12 mouse cellular contexts compared by ENCODE assay signal in the genomic region with DNA sequence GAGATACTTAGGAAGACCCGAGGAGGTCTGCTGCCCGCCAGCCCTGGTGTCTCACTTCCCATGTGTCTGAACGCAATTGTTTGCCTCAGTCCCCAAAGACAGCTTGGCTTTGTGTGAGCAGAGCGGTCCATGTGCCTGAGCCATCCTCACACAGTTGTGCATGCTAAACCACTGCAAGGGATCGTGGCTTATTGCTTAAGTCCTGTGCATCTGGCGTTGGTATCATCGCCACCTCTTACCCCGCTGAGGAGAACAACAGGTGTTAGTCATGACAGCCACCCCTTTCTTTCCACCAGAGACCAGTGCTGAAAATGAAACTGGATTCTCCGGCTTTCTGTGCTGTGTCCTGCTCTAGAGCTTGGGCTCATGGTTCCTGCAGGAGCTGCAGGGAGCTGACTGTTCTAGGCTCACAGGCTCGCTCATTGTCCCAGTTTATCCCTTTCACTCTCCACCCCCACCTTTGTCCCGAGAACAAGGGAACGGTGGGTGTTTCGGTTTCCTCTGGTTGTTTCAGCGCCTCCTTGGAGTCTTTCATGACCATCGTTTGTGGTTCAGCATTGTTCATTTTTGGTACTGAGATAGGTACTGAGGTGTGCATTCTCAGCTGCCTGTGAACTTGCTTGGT.
DNase-seq lines count a peak whose midpoint lies in the region; ATAC-seq and TF ChIP-seq lines count a peak whose summit lies in the region.
"Had no signal": no experiment of that assay in that cellular context is flagged by ENCODE, and none has a peak within 500 bp of the region (broad histone marks: within the 10 kb centered on the region; RNA-seq: fewer than 3 reads in every experiment).

No protein-coding gene starts in this region.

- peak; percentile 50 for DNase-seq in embryonic facial prominence, embryonic 14.5 days (ENCODE audit: low spot score)
- DNase-seq in embryonic facial prominence, embryonic 10.5 days (ENCODE audit: low spot score), result no peak
- DNase-seq in midbrain, embryonic 11.5 days (ENCODE audit: low spot score, missing footprints), result no peak
- no peak for DNase-seq in midbrain, embryonic 14.5 days
- no peak for DNase-seq in limb, embryonic 14.5 days (ENCODE audit: low spot score)
- peak; percentile 43 for DNase-seq in thymus, postnatal 25 days
- no peak for DNase-seq in heart, embryonic 10.5 days (ENCODE audit: low spot score)
- DNase-seq in adrenal gland, postnatal 25 days, result no peak
- DNase-seq: cerebellum, adult 9-11 months; lung, postnatal 14 days had no signal

- H3K27ac ChIP-seq in embryonic facial prominence, embryonic 14.5 days (replicated peaks; ENCODE audit: low read depth, low read length), result no peak overlapping the region
- H3K27ac ChIP-seq in embryonic facial prominence, embryonic 10.5 days (replicated peaks), result no peak overlapping the region
- no peak overlapping the region for H3K27ac ChIP-seq in midbrain, embryonic 11.5 days (ENCODE audit: low read depth, low read length)
- H3K27ac ChIP-seq in midbrain, embryonic 14.5 days (replicated peaks; ENCODE audit: low read depth, low read length), result no peak overlapping the region
- H3K27ac ChIP-seq in limb, embryonic 14.5 days (replicated peaks; ENCODE audit: low read depth, low read length), result no peak overlapping the region
- H3K27ac ChIP-seq in heart, embryonic 10.5 days, result no peak overlapping the region
- H3K27ac ChIP-seq: limb, embryonic 15.5 days had no signal

- no peaks in the 10 kb centered on the region for H3K36me3 ChIP-seq in embryonic facial prominence, embryonic 14.5 days (ENCODE audit: control insufficient read depth, insufficient read depth, low read length)
- H3K36me3 ChIP-seq in embryonic facial prominence, embryonic 10.5 days (replicated peaks), result peaks cover 1% of the 10 kb centered on the region
- H3K36me3 ChIP-seq in midbrain, embryonic 11.5 days (ENCODE audit: control insufficient read depth, insufficient read depth, low read length), result no peaks in the 10 kb centered on the region
- no peaks in the 10 kb centered on the region for H3K36me3 ChIP-seq in midbrain, embryonic 14.5 days (ENCODE audit: control insufficient read depth, insufficient read depth, low read length)
- no peaks in the 10 kb centered on the region; the same call in 1 of the 2 replicates for H3K36me3 ChIP-seq in limb, embryonic 14.5 days (ENCODE audit: control insufficient read depth, insufficient read depth, low read length)
- H3K36me3 ChIP-seq in heart, embryonic 10.5 days, result no peaks in the 10 kb centered on the region
- H3K36me3 ChIP-seq: limb, embryonic 15.5 days had no signal

- H3K4me1 ChIP-seq in embryonic facial prominence, embryonic 14.5 days (ENCODE audit: control insufficient read depth, insufficient read depth, low read length), result no peaks in the 10 kb centered on the region
- peaks cover 27% of the 10 kb centered on the region for H3K4me1 ChIP-seq in embryonic facial prominence, embryonic 10.5 days
- H3K4me1 ChIP-seq in midbrain, embryonic 11.5 days (ENCODE audit: control insufficient read depth, insufficient read depth, low read length), result peaks cover 7% of the 10 kb centered on the region
- H3K4me1 ChIP-seq in midbrain, embryonic 14.5 days (ENCODE audit: control insufficient read depth, insufficient read depth, low read length), result peaks cover 38% of the 10 kb centered on the region
- H3K4me1 ChIP-seq in limb, embryonic 14.5 days (ENCODE audit: control insufficient read depth, insufficient read depth, low read length), result peaks cover 13% of the 10 kb centered on the region
- peaks cover 21% of the 10 kb centered on the region for H3K4me1 ChIP-seq in heart, embryonic 10.5 days

- H3K9me3 ChIP-seq in embryonic facial prominence, embryonic 14.5 days (ENCODE audit: control insufficient read depth, low read length), result no peaks in the 10 kb centered on the region
- H3K9me3 ChIP-seq in embryonic facial prominence, embryonic 10.5 days, result no peaks in the 10 kb centered on the region
- no peaks in the 10 kb centered on the region for H3K9me3 ChIP-seq in midbrain, embryonic 11.5 days (ENCODE audit: control insufficient read depth, low read length)
- H3K9me3 ChIP-seq in midbrain, embryonic 14.5 days (ENCODE audit: control insufficient read depth, low read length), result no peaks in the 10 kb centered on the region
- no peaks in the 10 kb centered on the region for H3K9me3 ChIP-seq in limb, embryonic 14.5 days (ENCODE audit: control insufficient read depth, low read length)
- no peaks in the 10 kb centered on the region for H3K9me3 ChIP-seq in heart, embryonic 10.5 days
- H3K9me3 ChIP-seq: limb, embryonic 15.5 days had no signal

- WGBS in embryonic facial prominence, embryonic 14.5 days, result 66% methylated on average over 15 of the region's 15 CpGs
- WGBS in embryonic facial prominence, embryonic 10.5 days, result 76% methylated on average over 15 of the region's 15 CpGs
- WGBS in midbrain, embryonic 11.5 days, result 61% methylated on average over 15 of the region's 15 CpGs
- 44% methylated on average over 15 of the region's 15 CpGs for WGBS in midbrain, embryonic 14.5 days
- 76% methylated on average over 15 of the region's 15 CpGs for WGBS in limb, embryonic 14.5 days
- 81% methylated on average over 15 of the region's 15 CpGs for WGBS in heart, embryonic 10.5 days

- no peak for TF ChIP-seq POLR2A in limb, embryonic 14.5 days (IDR thresholded peaks at IDR 0.05; ENCODE audit: borderline replicate concordance, extremely low read depth, insufficient read depth, insufficient read length)

- H3K27me3 ChIP-seq in embryonic facial prominence, embryonic 14.5 days (replicated peaks; ENCODE audit: control insufficient read depth, insufficient read depth, low read length), result no peaks in the 10 kb centered on the region
- H3K27me3 ChIP-seq in embryonic facial prominence, embryonic 10.5 days (replicated peaks; ENCODE audit: low read depth, poor library complexity, severe bottlenecking), result no peaks in the 10 kb centered on the region
- no peaks in the 10 kb centered on the region for H3K27me3 ChIP-seq in midbrain, embryonic 11.5 days (ENCODE audit: control insufficient read depth, insufficient read depth, low read length)
- no peaks in the 10 kb centered on the region for H3K27me3 ChIP-seq in midbrain, embryonic 14.5 days (ENCODE audit: control insufficient read depth, insufficient read depth, low read length)
- H3K27me3 ChIP-seq in limb, embryonic 14.5 days (ENCODE audit: control insufficient read depth, insufficient read depth, low read length), result no peaks in the 10 kb centered on the region
- no peaks in the 10 kb centered on the region for H3K27me3 ChIP-seq in heart, embryonic 10.5 days (ENCODE audit: insufficient read depth, poor library complexity, severe bottlenecking)
- H3K27me3 ChIP-seq: limb, embryonic 15.5 days had no signal

- H3K4me2 ChIP-seq in embryonic facial prominence, embryonic 14.5 days (ENCODE audit: low read depth, low read length), result no peak overlapping the region
- H3K4me2 ChIP-seq in midbrain, embryonic 11.5 days, result no peak overlapping the region
- no peak overlapping the region for H3K4me2 ChIP-seq in midbrain, embryonic 14.5 days (ENCODE audit: low read length)
- H3K4me2 ChIP-seq in limb, embryonic 14.5 days (replicated peaks; ENCODE audit: low read depth, low read length, severe bottlenecking), result no peak overlapping the region
- H3K4me2 ChIP-seq: limb, embryonic 15.5 days had no signal

- H3K9ac ChIP-seq in embryonic facial prominence, embryonic 14.5 days (ENCODE audit: low read depth, low read length), result no peak overlapping the region
- no peak overlapping the region for H3K9ac ChIP-seq in midbrain, embryonic 11.5 days (ENCODE audit: low read length)
- H3K9ac ChIP-seq in midbrain, embryonic 14.5 days (replicated peaks; ENCODE audit: low read length), result no peak overlapping the region
- H3K9ac ChIP-seq in limb, embryonic 14.5 days (ENCODE audit: low read depth, low read length, severe bottlenecking), result no peak overlapping the region
- H3K9ac ChIP-seq: limb, embryonic 15.5 days had no signal

- ATAC-seq in embryonic facial prominence, embryonic 14.5 days (ENCODE audit: low read depth), result peak; percentile 34; the same call in 1 of the 2 replicates
- ATAC-seq in midbrain, embryonic 11.5 days (ENCODE audit: low FRiP score), result peak; percentile 35; the same call in 1 of the 2 replicates
- no peak for ATAC-seq in midbrain, embryonic 14.5 days (ENCODE audit: low FRiP score, low TSS enrichment)
- ATAC-seq in limb, embryonic 14.5 days (ENCODE audit: low FRiP score, low read depth), result peak; percentile 66

- no peak overlapping the region for H3K4me3 ChIP-seq in embryonic facial prominence, embryonic 14.5 days (ENCODE audit: low read depth, low read length)
- no peak overlapping the region for H3K4me3 ChIP-seq in embryonic facial prominence, embryonic 10.5 days
- no peak overlapping the region for H3K4me3 ChIP-seq in midbrain, embryonic 11.5 days (ENCODE audit: low read depth, low read length)
- H3K4me3 ChIP-seq in midbrain, embryonic 14.5 days (replicated peaks; ENCODE audit: low read depth, low read length), result no peak overlapping the region
- H3K4me3 ChIP-seq in limb, embryonic 14.5 days (replicated peaks; ENCODE audit: low read length), result no peak overlapping the region
- no peak overlapping the region for H3K4me3 ChIP-seq in heart, embryonic 10.5 days
- H3K4me3 ChIP-seq: erythroblast, embryonic 14.5 days; limb, embryonic 15.5 days had no signal

Comparison
In these comparisons a context has a peak if more than half of its experiments do, and no peak if none do; other contexts are left out.
1. DNase-seq: peak in embryonic facial prominence, embryonic 14.5 days (single experiment) and thymus, postnatal 25 days (single experiment); none in embryonic facial prominence, embryonic 10.5 days (single experiment), midbrain, embryonic 11.5 days (single experiment), midbrain, embryonic 14.5 days (single experiment), limb, embryonic 14.5 days (single experiment), heart, embryonic 10.5 days (single experiment) and adrenal gland, postnatal 25 days (single experiment).